Mouse (Mus musculus): Measurements from ENCODE around the gene Hist4h4. TPM values are rescaled to one million over a fixed set of nuclear protein-coding genes. Genes with fewer than 3 reads are reported as not detected.
"Not testable (repeated sequence)": the region's sequence is repeated elsewhere in the genome, so short reads cannot be mapped to it uniquely, and the experiment has no call there.

Gene Hist4h4
- total RNA-seq, 2 experiments from 2014 or later = 7.9 to 10.4 TPM

- DNase-seq (ENCODE audit: low spot score in 2 of 2) = peak; percentile 85 to 94
- intact Hi-C loops (cut with DNase I) = no loop called here
Measured at GRCm38 (mm10) chr6:136817549-136817948, 13.3 kb upstream of the Hist4h4 start.

- intact Hi-C loops (cut with DNase I) = no loop called here
- no peak for DNase-seq (ENCODE audit: low spot score in 2 of 2)
Measured at GRCm38 (mm10) chr6:136816826-136817225, 12.6 kb upstream of the Hist4h4 start.

GRCm38 (mm10) chr6:136815381-136815780, 11.2 kb upstream of the Hist4h4 start:
- no peak for DNase-seq (ENCODE audit: low spot score in 2 of 2)
- intact Hi-C loops (cut with DNase I) = no loop called here

- intact Hi-C loops (cut with DNase I) = no loop called here
- DNase-seq (ENCODE audit: low spot score in 2 of 2) = peak in 1 of 2 experiments; percentile 55
Measured at GRCm38 (mm10) chr6:136813117-136813516, 8.9 kb upstream of the Hist4h4 start.

GRCm38 (mm10) chr6:136811196-136811595, 7.0 kb upstream of the Hist4h4 start:
- intact Hi-C loops (cut with DNase I) = no loop called here

GRCm38 (mm10) chr6:136809673-136810072, 5.5 kb upstream of the Hist4h4 start:
- intact Hi-C loops (cut with DNase I) = no loop called here
- DNase-seq (ENCODE audit: low spot score in 2 of 2) = no peak

More at GRCm38 (mm10) chr6:136811196-136811595, 7.0 kb upstream of the Hist4h4 start:
- no peak for DNase-seq (ENCODE audit: low spot score in 2 of 2)

- DNase-seq (ENCODE audit: low spot score in 2 of 2) = peak in 1 of 2 experiments; percentile 28
- intact Hi-C loops (cut with DNase I) = no loop called here
Measured at GRCm38 (mm10) chr6:136809077-136809476, 4.9 kb upstream of the Hist4h4 start.

- DNase-seq (ENCODE audit: low spot score in 2 of 2) = peak; percentile 45 to 60
- intact Hi-C loops (cut with DNase I) = no loop called here
Measured at GRCm38 (mm10) chr6:136808631-136809046, 4.4 kb upstream of the Hist4h4 start.

GRCm38 (mm10) chr6:136808014-136808417, 3.8 kb upstream of the Hist4h4 start, which contains the start of gene H2afj:
H2afj (plus strand) TSS chr6:136808244.
- DNase-seq (ENCODE audit: low spot score in 2 of 2) = peak; percentile 98
- intact Hi-C loops (cut with DNase I) = no loop called here

GRCm38 (mm10) chr6:136807395-136808013, 3.3 kb upstream of the Hist4h4 start:
- intact Hi-C loops (cut with DNase I) = no loop called here
- DNase-seq (ENCODE audit: low spot score in 2 of 2) = no peak

- intact Hi-C loops (cut with DNase I) = no loop called here
- DNase-seq (ENCODE audit: low spot score in 2 of 2) = no peak
Measured at GRCm38 (mm10) chr6:136806819-136807218, 2.6 kb upstream of the Hist4h4 start.

GRCm38 (mm10) chr6:136805409-136805775, 1.2 kb upstream of the Hist4h4 start:
- DNase-seq (ENCODE audit: low spot score in 2 of 2) = no peak
- intact Hi-C loops (cut with DNase I) = no loop called here

- no peak for DNase-seq (ENCODE audit: low spot score in 2 of 2)
- intact Hi-C loops (cut with DNase I) = no loop called here
Measured at GRCm38 (mm10) chr6:136804705-136805408, 642 bp upstream of the Hist4h4 start.

GRCm38 (mm10) chr6:136803093-136803738, 999 bp downstream of the Hist4h4 start:
- no peak for DNase-seq (ENCODE audit: low spot score in 2 of 2)
- intact Hi-C loops (cut with DNase I) = no loop called here

GRCm38 (mm10) chr6:136801274-136801673, 2.9 kb downstream of the Hist4h4 start:
- no peak for DNase-seq (ENCODE audit: low spot score in 2 of 2)
- intact Hi-C loops (cut with DNase I) = no loop called here

GRCm38 (mm10) chr6:136800710-136801109, 3.5 kb downstream of the Hist4h4 start:
- intact Hi-C loops (cut with DNase I) = no loop called here

GRCm38 (mm10) chr6:136797874-136798693, 6.1 kb downstream of the Hist4h4 start:
- intact Hi-C loops (cut with DNase I) = not testable (repeated sequence)

More at GRCm38 (mm10) chr6:136800710-136801109, 3.5 kb downstream of the Hist4h4 start:
- DNase-seq (ENCODE audit: low spot score in 2 of 2) = no peak

GRCm38 (mm10) chr6:136795850-136796249, 8.4 kb downstream of the Hist4h4 start:
- DNase-seq (ENCODE audit: low spot score in 2 of 2) = no peak
- intact Hi-C loops (cut with DNase I) = no loop called here

More at GRCm38 (mm10) chr6:136797874-136798693, 6.1 kb downstream of the Hist4h4 start:
- not testable (repeated sequence) for DNase-seq (ENCODE audit: low spot score in 2 of 2)

- no peak for DNase-seq (ENCODE audit: low spot score in 2 of 2)
- intact Hi-C loops (cut with DNase I) = no loop called here
Measured at GRCm38 (mm10) chr6:136795110-136795509, 9.1 kb downstream of the Hist4h4 start.
